Mouse (Mus musculus) CD8-positive naive resting alpha-beta T cell, adult 2 months (primary cell): Measurements from ENCODE around the gene Dnaic2.

Experiments used
- DNase-seq, 2 experiments: peaks; one replicate each; pipeline ENCODE4 v3.0.0; 2022; ENCODE audit warnings: low read depth in 2 of 2, low spot score in 2 of 2

The Dnaic2 gene

DNA sequence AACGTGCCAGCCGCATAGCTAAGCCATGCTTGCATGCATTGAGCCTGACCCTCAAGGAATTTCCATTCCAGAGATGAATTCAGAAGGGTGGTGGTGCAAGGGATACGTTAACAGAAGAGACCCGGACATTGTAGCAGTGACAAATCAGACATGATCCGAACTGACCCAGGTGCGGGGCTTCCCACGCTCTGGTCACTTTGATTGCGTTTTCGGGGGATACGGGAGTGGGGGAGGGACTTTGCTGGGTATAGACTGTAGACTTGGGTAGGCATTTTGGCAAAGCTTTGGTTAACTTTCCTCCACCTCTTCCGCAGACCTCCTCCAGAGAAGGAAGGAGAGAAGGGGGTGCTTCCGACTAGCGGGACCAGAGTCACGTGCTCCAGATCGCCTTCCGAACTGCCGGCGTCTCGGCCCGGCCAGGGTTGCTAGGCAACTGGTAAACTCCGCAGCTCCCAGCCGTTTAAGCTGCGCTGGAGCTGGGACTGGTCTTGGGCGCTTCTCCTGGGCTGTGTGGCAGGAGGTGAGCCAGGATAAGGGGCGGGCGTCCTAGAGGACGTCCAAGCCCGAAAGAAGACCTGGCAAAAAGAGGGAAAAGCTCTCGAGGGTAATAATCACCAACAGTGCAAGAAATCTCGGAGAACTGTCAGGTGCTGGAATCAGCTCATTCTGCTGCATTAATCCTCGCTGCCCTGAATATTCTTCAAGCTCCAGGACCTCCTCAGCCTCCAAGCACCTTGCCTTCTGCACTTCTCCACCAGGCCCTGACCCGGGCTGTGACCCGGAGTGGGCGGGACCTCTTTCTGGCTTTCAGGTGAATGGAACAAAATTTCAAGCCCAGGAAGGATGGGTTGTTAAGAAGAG lies at the start of gene Dnaic2:
Gene Dnaic2 (plus strand): TSS at position 444 of the 861 bp plus-strand sequence.
- no peak for DNase-seq

DNA sequence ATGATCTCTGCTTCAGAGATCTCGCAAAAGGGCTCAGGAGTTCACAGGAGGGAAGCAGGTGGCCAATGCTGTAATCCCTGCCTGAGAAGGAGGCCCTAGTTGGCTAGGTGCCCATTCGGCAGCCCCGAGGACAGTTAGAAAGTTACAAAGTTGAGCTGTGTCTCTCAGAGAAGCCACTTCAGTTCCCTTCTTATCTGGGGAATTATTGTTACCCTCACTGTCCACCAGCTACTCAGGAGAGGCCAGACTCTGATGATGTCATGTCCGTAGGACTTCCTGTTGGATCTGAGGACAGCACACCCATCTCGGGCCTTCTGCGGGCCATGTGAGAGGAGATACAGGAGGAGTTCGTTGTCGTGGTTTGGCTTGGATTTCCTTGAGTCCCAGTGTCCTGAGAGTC lies 47.6 kb upstream of the Dnaic2 start:
- no peak for DNase-seq

DNA sequence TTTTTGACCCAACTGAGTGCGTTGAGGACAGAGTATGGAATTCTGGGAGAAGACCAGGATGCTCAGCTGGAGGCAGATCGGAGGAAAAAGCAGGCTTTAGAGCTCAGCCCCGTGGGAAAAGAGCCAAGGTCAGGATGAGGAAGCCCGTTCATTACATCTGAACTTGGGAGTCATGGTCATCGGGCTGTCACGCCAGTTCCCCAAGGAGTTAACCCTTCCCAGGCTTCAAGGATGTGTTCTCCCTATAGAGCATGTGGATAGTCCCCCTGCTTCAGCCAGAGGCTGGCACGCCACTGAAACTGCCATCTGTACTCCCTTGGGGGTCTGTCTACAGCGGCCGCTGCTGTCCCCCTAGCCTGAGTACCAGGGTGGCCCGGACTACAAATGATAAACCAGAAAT lies 46.9 kb upstream of the Dnaic2 start:
- no peak for DNase-seq

DNA sequence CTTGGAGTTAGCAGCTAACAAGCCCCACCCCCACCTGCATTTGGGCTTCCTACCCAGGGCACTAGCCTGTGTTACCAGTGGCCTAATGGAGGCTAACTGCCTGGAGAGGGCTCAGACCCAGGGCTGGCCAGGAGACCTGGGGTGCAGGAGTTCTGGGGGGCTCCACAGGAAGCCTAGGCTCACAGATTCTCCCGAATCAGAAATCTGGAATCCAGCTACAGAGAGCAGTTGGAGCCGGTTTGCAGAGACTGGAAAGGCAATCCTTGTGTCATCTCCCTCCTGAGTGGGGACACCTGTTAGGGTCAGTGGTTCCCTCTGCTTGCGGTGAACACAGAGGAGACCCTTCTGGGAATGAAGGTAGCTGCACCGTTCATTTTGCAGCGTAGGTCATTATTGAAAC lies 46.2 kb upstream of the Dnaic2 start:
- no peak for DNase-seq

- DNase-seq: no peak
These were observed 44.8 kb upstream of the Dnaic2 start for GRCm38 (mm10) chr11:114682321-114682900.

- no peak for DNase-seq
These were observed 44.0 kb upstream of the Dnaic2 start for GRCm38 (mm10) chr11:114683029-114683721.

DNA sequence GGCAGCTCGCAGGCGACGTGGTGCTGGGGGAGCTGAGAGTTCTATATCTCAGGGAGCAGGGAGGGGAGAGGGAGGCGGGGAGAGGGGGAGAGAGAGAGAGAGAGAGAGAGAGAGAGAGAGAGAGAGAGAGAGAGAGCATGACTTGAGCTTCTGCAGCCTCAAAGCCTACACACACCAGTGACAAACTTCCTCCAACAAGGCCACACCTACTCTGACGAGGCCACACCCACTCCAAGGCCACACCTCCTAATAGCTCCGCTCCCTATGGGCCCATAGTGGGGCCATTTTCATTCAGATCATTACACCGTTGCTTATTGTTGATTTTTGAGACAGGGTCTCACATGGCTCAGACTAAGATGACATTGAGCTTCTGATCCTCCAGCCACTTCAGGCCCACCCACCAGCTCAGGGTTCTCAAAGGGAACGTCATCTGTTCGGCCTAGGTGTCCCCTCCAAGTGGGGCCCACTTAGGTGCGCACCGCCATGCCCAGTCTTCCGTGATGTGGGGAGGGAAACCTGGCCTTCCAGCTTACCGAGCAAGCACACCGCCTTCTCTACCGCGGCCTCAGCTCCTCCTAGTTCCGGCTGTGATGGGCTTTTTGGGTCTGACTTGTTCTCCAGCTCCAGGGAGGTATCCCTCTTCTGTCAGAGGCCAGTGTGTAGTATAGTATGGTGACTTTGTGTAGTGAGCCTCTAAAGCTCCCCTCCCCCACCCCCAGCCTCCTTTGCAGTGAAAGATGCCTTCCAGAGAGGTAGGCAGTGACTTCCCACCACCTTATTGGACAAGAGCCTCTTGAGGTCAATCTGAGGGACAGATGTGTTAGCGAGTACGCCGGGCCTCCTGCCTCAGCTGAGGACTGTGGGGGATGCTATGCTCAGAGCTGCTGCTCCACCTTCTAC lies 43.2 kb upstream of the Dnaic2 start:
- no peak for DNase-seq

GRCm38 (mm10) chr11:114684627-114685373 lies 42.4 kb upstream of the Dnaic2 start:
- no peak for DNase-seq

DNA sequence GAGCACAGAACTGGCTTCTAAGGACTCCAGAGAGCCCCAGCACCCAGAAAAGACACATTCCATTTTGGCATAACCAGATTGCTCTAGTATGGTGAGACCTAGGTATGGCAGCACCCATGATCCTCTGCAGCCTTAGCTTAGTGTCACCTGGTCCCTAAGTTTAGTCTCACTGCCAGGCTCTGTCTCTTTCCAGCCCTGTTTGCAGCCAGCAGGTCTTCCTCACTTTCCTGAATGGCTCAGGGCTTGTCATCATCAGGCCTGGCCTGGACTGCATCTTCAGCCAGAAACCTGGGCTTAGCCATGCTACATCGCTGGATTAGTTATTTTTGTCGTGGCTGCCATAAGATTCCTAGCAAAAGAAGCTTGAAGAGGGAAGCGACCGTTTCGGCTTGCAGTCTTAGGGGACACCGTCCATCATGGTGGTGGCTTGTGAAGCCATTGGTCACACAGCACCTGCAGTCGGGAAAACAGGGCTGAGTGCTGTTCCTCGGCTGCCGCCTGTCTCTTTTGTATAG lies 41.6 kb upstream of the Dnaic2 start:
- DNase-seq: no peak

DNA sequence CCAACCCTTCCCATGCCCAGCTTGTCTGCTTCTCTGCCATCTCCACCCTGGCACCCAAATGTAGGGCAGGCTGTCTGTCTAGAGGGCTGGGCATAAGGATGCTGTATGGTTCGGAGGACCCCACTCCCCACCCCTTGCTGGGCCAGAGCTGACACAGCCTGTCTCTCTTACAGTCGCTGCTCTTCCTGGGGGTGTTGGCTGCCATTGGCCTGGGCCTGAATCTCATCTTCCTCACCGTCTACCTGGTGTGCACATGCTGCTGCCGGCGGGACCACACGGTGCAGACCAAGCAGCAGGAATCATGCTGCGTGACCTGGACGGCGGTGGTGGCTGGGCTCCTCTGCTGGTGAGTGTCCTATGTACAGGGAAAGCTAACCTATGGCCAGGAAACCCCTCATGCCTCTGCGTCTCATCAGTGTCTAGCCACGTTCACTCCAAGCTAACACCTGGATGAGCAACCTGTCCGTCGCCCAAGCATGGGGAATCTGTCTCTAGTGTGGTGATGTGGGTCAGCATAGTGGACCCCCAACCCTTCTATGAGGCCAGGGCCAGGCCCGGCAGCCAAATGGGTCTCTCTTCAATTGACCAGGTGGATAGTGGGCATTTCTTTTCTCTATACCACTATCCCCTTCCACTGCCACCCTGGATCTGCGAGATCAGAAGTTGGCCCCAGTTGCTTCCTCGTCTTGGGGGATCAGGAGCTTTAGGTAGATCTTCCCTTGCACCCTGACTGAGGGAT lies 40.8 kb upstream of the Dnaic2 start:
- no peak for DNase-seq

DNA sequence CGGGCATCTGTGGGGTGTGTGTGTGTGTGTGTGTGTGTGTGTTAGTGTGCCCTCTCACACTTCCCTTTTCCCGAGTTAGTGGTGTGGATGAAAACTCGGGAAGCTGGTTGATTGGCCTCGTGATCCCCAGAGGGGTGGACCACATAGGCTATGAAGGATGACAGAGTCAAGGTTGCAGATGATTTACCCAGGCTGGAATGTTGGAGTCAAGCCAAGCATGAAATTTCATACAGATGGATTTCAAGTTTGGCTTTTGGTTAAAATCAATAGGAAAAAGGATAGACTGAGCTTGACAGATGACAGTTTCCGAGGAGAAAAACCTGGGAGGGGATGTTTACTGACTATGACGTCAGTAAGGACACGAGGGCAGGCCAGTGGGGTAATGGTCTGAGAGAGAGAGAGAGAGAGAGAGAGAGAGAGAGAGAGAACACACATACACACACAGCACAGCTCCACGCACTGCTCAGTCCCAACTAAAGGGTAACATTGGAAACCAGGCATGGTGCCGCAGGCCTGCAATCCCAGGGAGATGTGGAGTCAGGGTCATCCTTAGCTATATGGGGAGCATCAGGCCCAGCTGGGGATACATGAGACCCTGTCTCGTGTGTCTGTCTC lies 39.5 kb upstream of the Dnaic2 start:
- no peak for DNase-seq

- DNase-seq: no peak
These were observed 38.5 kb upstream of the Dnaic2 start for GRCm38 (mm10) chr11:114688729-114689128.

GRCm38 (mm10) chr11:114690192-114690591 lies 37.0 kb upstream of the Dnaic2 start:
- no peak for DNase-seq

DNA sequence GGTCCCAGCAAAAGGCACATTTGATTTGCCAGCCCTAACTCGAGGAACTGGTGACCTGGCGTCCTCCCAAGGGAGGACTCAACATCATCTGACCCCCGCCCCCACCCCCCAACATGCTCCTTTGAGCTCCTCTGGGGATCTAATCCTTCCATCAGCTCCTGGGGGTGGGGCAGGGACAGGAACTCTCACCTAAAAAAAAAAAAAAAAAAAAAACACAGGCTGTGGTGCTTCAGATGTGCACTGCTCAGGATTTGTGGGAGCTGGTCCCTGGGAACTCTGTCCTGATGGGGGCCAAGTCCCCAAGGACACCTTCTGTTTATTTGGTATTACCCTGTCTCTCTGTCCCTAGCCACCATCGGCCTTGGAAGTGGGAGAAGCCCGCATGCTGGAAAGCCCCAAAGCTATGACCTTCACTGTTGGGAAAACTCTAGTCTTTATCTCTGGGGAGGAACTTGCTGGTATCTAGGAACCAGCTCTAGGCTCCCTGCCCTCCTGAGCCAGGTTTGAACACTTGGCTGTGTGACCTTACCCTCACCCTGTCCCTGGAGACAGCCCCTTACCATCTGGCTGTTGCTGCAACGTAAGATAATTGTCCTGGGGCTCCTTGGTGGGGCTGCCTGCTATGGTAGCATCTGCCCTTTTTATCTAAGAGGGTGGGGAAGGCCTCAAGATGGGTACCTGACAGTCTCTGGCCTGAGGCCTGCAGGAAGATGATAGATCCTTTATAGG lies 35.6 kb upstream of the Dnaic2 start:
- DNase-seq: no peak

DNA sequence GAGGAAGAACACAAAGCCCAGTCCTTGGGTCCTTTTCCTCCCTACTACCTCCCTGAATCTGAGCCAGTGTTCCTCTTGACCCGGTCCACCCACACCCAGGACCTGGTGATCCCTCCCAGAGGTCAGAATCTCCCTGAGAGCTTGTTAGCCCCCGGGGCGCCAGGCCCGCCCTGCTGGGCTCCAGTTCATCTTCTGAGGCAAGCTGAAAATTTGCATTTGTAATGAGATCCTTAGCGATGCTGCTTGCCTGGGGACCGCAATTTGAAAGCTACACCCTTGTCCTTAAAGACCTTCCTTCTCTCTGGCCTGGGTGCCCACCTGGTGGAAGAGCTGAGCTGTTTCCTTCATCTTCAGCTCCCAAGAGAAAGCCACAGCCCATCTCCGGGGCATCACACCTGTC lies 34.6 kb upstream of the Dnaic2 start:
- no peak for DNase-seq

DNA sequence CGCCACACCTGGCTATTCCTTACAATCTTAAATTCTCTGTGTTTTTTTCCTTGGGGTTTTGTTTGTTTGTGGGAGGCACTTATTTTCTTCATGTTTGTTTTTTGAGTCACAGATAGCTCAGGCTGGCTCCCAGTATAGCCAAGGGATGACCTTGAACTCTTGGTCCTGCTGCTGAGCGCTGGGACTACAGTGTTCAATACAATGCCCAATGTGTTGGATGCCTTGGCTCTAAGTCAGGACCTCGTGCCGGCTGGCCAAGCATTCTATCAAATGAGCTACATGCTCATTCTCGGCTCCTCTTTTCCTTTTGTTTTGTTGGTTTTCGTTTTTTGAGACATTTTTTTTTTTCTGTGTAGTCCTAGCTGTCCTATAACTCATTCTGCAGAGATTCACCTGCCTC lies 33.8 kb upstream of the Dnaic2 start:
- no peak for DNase-seq

DNA sequence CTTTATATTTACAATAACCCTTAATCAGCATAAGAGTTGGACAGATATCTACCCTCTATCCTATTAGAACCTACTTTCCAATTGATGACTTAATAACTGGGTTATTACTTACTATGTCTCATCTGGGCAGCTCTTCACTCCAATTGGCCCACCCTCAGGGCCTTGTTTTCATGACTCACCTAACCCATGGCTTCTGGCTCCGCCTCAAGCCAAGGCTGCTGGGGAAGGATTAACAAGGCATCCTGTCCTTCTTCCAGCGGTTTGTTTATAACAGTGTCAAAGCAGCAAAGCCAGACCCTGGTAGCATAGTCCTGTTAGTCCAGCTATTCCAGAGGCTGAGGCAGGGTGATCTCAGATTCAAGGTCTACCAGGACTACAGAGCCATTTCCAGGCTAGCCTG lies 32.8 kb upstream of the Dnaic2 start:
- no peak for DNase-seq

DNA sequence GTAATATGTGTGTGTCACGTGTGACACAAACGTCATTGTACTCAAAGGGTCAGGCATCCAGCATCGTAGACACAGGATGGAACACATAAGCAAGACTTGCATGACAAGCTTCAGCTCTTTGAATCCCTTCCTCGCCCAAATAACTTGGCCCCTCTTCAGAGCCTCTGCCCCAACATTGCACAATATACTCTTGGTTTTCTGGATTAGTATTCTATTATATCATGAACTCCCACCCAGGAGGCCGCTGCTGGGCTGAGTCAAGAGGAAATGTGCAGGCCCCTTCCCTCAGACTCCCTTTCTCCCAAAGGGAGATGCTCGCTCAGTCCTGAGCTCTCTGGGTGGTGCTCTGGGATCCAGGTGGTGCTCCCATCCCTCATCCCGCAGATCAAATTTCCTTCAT lies 28.7 kb upstream of the Dnaic2 start:
- no peak for DNase-seq
